Mouse (Mus musculus) heart, embryonic 10.5 days (tissue): Measurements from ENCODE around the gene Tmed11. TPM values are rescaled to one million over a fixed set of nuclear protein-coding genes. Genes with fewer than 3 reads are reported as not detected.
A peak's percentile ranks its signal among the peaks of the same experiment; 100 is the strongest.

Experiments used
- DNase-seq: peaks from one replicate; pipeline ENCODE4 v3.0.0-alpha.2; 2017; ENCODE audit warnings: low spot score
- H3K27ac ChIP-seq: fragments of 300-500 bp; sonication (generic); 2 replicates; pipeline ENCODE4 v1.5.1; 2016; ENCODE audit warnings: mild to moderate bottlenecking
- H3K27me3 ChIP-seq: fragments of 300-500 bp; sonication (generic); 2 replicates; pipeline ENCODE4 v1.6.1; 2016; ENCODE audit warnings: mild to moderate bottlenecking; ENCODE audit not compliant: poor library complexity, insufficient read depth, severe bottlenecking
- H3K36me3 ChIP-seq: fragments of 300-500 bp; sonication (generic); 2 replicates; pipeline ENCODE4 v1.6.1; 2016; ENCODE audit warnings: mild to moderate bottlenecking, moderate library complexity
- H3K4me1 ChIP-seq: fragments of 300-500 bp; sonication (generic); 2 replicates; pipeline ENCODE4 v1.6.1; 2016; ENCODE audit warnings: mild to moderate bottlenecking
- H3K4me3 ChIP-seq: fragments of 300-500 bp; sonication (generic); 2 replicates; pipeline ENCODE4 v1.5.1; 2016; ENCODE audit warnings: mild to moderate bottlenecking, moderate library complexity
- H3K9me3 ChIP-seq: fragments of 300-500 bp; sonication (generic); 2 replicates; pipeline ENCODE4 v1.6.1; 2016; ENCODE audit warnings: mild to moderate bottlenecking, moderate library complexity
- WGBS: fragments of 180-500 bp; shearing (Covaris S2); methylation state at CpG from one replicate; pipeline ENCODE4 v1.1.7; 2016; 5-methylcytosine and 5-hydroxymethylcytosine counted together
- polyA plus RNA-seq: library from polyadenylated mRNA; unstranded; fragments of >200 nt; fragmentation: Nextera tagmentation; extraction: Ambion mirVana; gene quantifications from 2 replicates; pipeline ENCODE4 v1.2.1, GENCODE M21; 2016

Gene Tmed11
- polyA plus RNA-seq, 1 experiment from 2014 or later = not detected

- whole genome bisulfite sequencing = 65% methylated on average over 2 of the region's 2 CpGs
- no peak overlapping the region for H3K27ac ChIP-seq
- H3K36me3 ChIP-seq = no peaks in the 10 kb centered on the region
- H3K9me3 ChIP-seq = no peaks in the 10 kb centered on the region
- H3K4me1 ChIP-seq = no peaks in the 10 kb centered on the region
- no peaks in the 10 kb centered on the region for H3K27me3 ChIP-seq
- DNase-seq = no peak
- no peak overlapping the region for H3K4me3 ChIP-seq
Measured at GRCm38 (mm10) chr5:108742596-108742995, 52.6 kb downstream of the Tmed11 start.

GRCm38 (mm10) chr5:108741844-108742243, 53.3 kb downstream of the Tmed11 start:
- WGBS = 61% methylated on average over 2 of the region's 2 CpGs
- no peaks in the 10 kb centered on the region for H3K27me3 ChIP-seq
- no peak overlapping the region for H3K27ac ChIP-seq
- no peaks in the 10 kb centered on the region for H3K9me3 ChIP-seq
- H3K36me3 ChIP-seq = no peaks in the 10 kb centered on the region
- no peak overlapping the region for H3K4me3 ChIP-seq
- DNase-seq = no peak
- no peaks in the 10 kb centered on the region for H3K4me1 ChIP-seq

- H3K27me3 ChIP-seq = no peaks in the 10 kb centered on the region
- no peak overlapping the region for H3K27ac ChIP-seq
- H3K36me3 ChIP-seq = no peaks in the 10 kb centered on the region
- H3K9me3 ChIP-seq = no peaks in the 10 kb centered on the region
- peak; percentile 55 for DNase-seq
- 87% methylated on average over 1 of the region's 1 CpGs for WGBS
- no peak overlapping the region for H3K4me3 ChIP-seq
- H3K4me1 ChIP-seq = no peaks in the 10 kb centered on the region
Measured at GRCm38 (mm10) chr5:108727425-108727824, 67.7 kb downstream of the Tmed11 start.

Other genes starting within 250 kb of the Tmed11 start
- gene Cplx1, start 245.3 kb downstream of the Tmed11 start, polyA plus RNA-seq = 0.64 and 0.70 TPM in 2 replicates
- gene Gak, start 165.6 kb downstream of the Tmed11 start, polyA plus RNA-seq = 47.0 and 49.4 TPM in 2 replicates
- gene Tmem175, start 165.6 kb downstream of the Tmed11 start, polyA plus RNA-seq = 20.3 and 23.2 TPM in 2 replicates
- 15.1 and 16.3 TPM in 2 replicates for gene Idua, start 135.0 kb downstream of the Tmed11 start, polyA plus RNA-seq
- gene Dgkq, start 125.7 kb downstream of the Tmed11 start, polyA plus RNA-seq = 7.9 and 8.5 TPM in 2 replicates
- gene Slc26a1, start 119.8 kb downstream of the Tmed11 start, polyA plus RNA-seq = 0.58 and 0.85 TPM in 2 replicates
- gene Fgfrl1, start 103.0 kb downstream of the Tmed11 start, polyA plus RNA-seq = 29.0 and 31.3 TPM in 2 replicates
- 1.1 TPM in 2 replicates for gene Rnf212, start 20.4 kb downstream of the Tmed11 start, polyA plus RNA-seq
- gene Vmn2r8, start 13.5 kb upstream of the Tmed11 start, polyA plus RNA-seq = not detected in 2 replicates
- not detected in 2 replicates for gene Vmn2r9, start 57.2 kb upstream of the Tmed11 start, polyA plus RNA-seq
- not detected in 2 replicates for gene Vmn2r10, start 211.2 kb upstream of the Tmed11 start, polyA plus RNA-seq